Mouse (Mus musculus) embryonic facial prominence, embryonic 14.5 days (tissue): ENCODE measurements at regions not wholly inside any gene's neighbourhood (a gene's known extent, or its start where the extent isn't known, plus 50 kb on each side); places are given as distances from the start of the nearest gene placed in this dataset.

Experiments
- ATAC-seq: fragments of 200-750 bp; cut with Nextera tagmentation; 2 replicates; pipeline ENCODE4 v1.8.0; 2017; ENCODE audit warnings: low read depth, moderate number of reproducible peaks, moderate TSS enrichment
- DNase-seq: peaks from one replicate; pipeline ENCODE4 v3.0.0-alpha.2; 2015; ENCODE audit warnings: low spot score
- H3K27ac ChIP-seq: fragments of 300-500 bp; sonication (generic); replicated peaks from 2 replicates; pipeline ENCODE4 v1.5.1; 2014; ENCODE audit warnings: low read depth, mild to moderate bottlenecking, low read length, moderate library complexity
- H3K27me3 ChIP-seq: fragments of 300-500 bp; sonication (generic); replicated peaks from 2 replicates; pipeline ENCODE4 v1.6.1; 2014; ENCODE audit warnings: low read length; ENCODE audit not compliant: control insufficient read depth, insufficient read depth
- H3K36me3 ChIP-seq: fragments of 300-500 bp; sonication (generic); 2 replicates; pipeline ENCODE4 v1.6.1; 2014; ENCODE audit warnings: low read length, mixed read lengths; ENCODE audit not compliant: control insufficient read depth, insufficient read depth
- H3K4me1 ChIP-seq: fragments of 300-500 bp; sonication (generic); 2 replicates; pipeline ENCODE4 v1.6.1; 2014; ENCODE audit warnings: antibody characterized with exemption, low read length; ENCODE audit not compliant: control insufficient read depth, insufficient read depth
- H3K4me2 ChIP-seq: fragments of 300-500 bp; sonication (generic); 2 replicates; pipeline ENCODE4 v1.6.1; 2014; ENCODE audit warnings: low read depth, mild to moderate bottlenecking, low read length, moderate library complexity, mixed read lengths
- H3K4me3 ChIP-seq: fragments of 300-500 bp; sonication (generic); 2 replicates; pipeline ENCODE4 v1.5.1; 2014; ENCODE audit warnings: low read depth, mild to moderate bottlenecking, low read length
- H3K9ac ChIP-seq: fragments of 300-500 bp; sonication (generic); 2 replicates; pipeline ENCODE4 v1.6.1; 2014; ENCODE audit warnings: low read depth, mild to moderate bottlenecking, low read length, moderate library complexity, mixed read lengths
- H3K9me3 ChIP-seq: fragments of 300-500 bp; sonication (generic); 2 replicates; pipeline ENCODE4 v1.6.1; 2016; ENCODE audit warnings: low read length; ENCODE audit not compliant: control insufficient read depth
- WGBS: fragments of 180-500 bp; shearing (Covaris S2); extraction: QIAGEN DNeasy Blood & Tissue Kit; methylation state at CpG from one replicate; pipeline ENCODE4 v1.1.7; 2014; 5-methylcytosine and 5-hydroxymethylcytosine counted together

- DNase-seq (no peak), ATAC-seq (no peak)
- Histone ChIP-seq H3K36me3 (no peaks in the 10 kb centered on the region), H3K4me2 (no peak overlapping the region), H3K9ac (no peak overlapping the region), H3K4me3 (no peak overlapping the region), H3K4me1 (no peaks in the 10 kb centered on the region), H3K9me3 (no peaks in the 10 kb centered on the region), H3K27me3 (no peaks in the 10 kb centered on the region), H3K27ac (no peak overlapping the region)
- 83% methylated on average over 3 of the region's 3 CpGs for WGBS
Observed at GRCm38 (mm10) chr1:73177076-73177475, 161.4 kb upstream of the Tnp1 start.

- peaks cover 8% of the 10 kb centered on the region for H3K9me3 ChIP-seq
- no peak overlapping the region for H3K4me3 ChIP-seq
- H3K9ac ChIP-seq, result no peak overlapping the region
- 60% methylated on average over 3 of the region's 3 CpGs for WGBS
- H3K27ac ChIP-seq, result no peak overlapping the region
- peak; percentile 55 for DNase-seq
- peak; percentile 70 for ATAC-seq
- no peaks in the 10 kb centered on the region for H3K27me3 ChIP-seq
- no peaks in the 10 kb centered on the region for H3K36me3 ChIP-seq
- no peak overlapping the region for H3K4me2 ChIP-seq
- peaks cover 10% of the 10 kb centered on the region; the same call in 1 of the 2 replicates for H3K4me1 ChIP-seq
Observed at GRCm38 (mm10) chr1:73170668-73171008, 154.9 kb upstream of the Tnp1 start.

- Histone ChIP-seq H3K9me3 (peaks cover 8% of the 10 kb centered on the region), H3K4me3 (no peak overlapping the region), H3K4me2 (no peak overlapping the region), H3K27ac (no peak overlapping the region), H3K36me3 (no peaks in the 10 kb centered on the region), H3K4me1 (peaks cover 10% of the 10 kb centered on the region; the same call in 1 of the 2 replicates), H3K9ac (no peak overlapping the region), H3K27me3 (no peaks in the 10 kb centered on the region)
- no peak for ATAC-seq
- 41% methylated on average over 6 of the region's 6 CpGs for WGBS
- DNase-seq, result no peak
Observed at GRCm38 (mm10) chr1:73169929-73170667, 154.4 kb upstream of the Tnp1 start.

- peaks cover 8% of the 10 kb centered on the region for H3K9me3 ChIP-seq
- H3K9ac ChIP-seq, result no peak overlapping the region
- H3K27ac ChIP-seq, result 0 out of 2 replicates have a peak overlapping the region, but pooled peaks have one; percentile 6
- H3K4me3 ChIP-seq, result no peak overlapping the region
- WGBS, result 49% methylated on average over 10 of the region's 10 CpGs
- no peaks in the 10 kb centered on the region for H3K27me3 ChIP-seq
- no peaks in the 10 kb centered on the region for H3K36me3 ChIP-seq
- no peak overlapping the region for H3K4me2 ChIP-seq
- peak; percentile 68 for DNase-seq
- peak; percentile 63 for ATAC-seq
- peaks cover 10% of the 10 kb centered on the region; the same call in 1 of the 2 replicates for H3K4me1 ChIP-seq
Observed at GRCm38 (mm10) chr1:73169077-73169869, 153.6 kb upstream of the Tnp1 start.

GRCm38 (mm10) chr1:73160199-73160598 lies 144.5 kb upstream of the Tnp1 start:
- ATAC-seq, result no peak
- WGBS, result 89% methylated on average over 3 of the region's 3 CpGs

GRCm38 (mm10) chr1:73159405-73159976 lies 143.8 kb upstream of the Tnp1 start:
- peak; percentile 48 for DNase-seq
- no peaks in the 10 kb centered on the region for H3K4me1 ChIP-seq

More at GRCm38 (mm10) chr1:73160199-73160598, 144.5 kb upstream of the Tnp1 start:
- Histone ChIP-seq H3K4me3 (no peak overlapping the region), H3K4me2 (no peak overlapping the region), H3K27me3 (no peaks in the 10 kb centered on the region), H3K9ac (no peak overlapping the region), H3K9me3 (no peaks in the 10 kb centered on the region), H3K4me1 (no peaks in the 10 kb centered on the region), H3K27ac (no peak overlapping the region), H3K36me3 (no peaks in the 10 kb centered on the region)
- no peak for DNase-seq

GRCm38 (mm10) chr1:73153438-73154097 lies 137.9 kb upstream of the Tnp1 start:
- Histone ChIP-seq H3K27me3 (no peaks in the 10 kb centered on the region), H3K4me1 (no peaks in the 10 kb centered on the region), H3K4me3 (no peak overlapping the region), H3K4me2 (no peak overlapping the region), H3K36me3 (no peaks in the 10 kb centered on the region), H3K27ac (no peak overlapping the region), H3K9me3 (no peaks in the 10 kb centered on the region), H3K9ac (no peak overlapping the region)
- ATAC-seq (no peak), DNase-seq (peak; percentile 52)
- 57% methylated on average over 9 of the region's 9 CpGs for WGBS

More at GRCm38 (mm10) chr1:73159405-73159976, 143.8 kb upstream of the Tnp1 start:
- WGBS, result 48% methylated on average over 7 of the region's 7 CpGs
- ATAC-seq, result no peak
- Histone ChIP-seq H3K9ac (no peak overlapping the region), H3K36me3 (no peaks in the 10 kb centered on the region), H3K4me2 (no peak overlapping the region), H3K9me3 (no peaks in the 10 kb centered on the region), H3K27me3 (no peaks in the 10 kb centered on the region), H3K4me3 (no peak overlapping the region), H3K27ac (no peak overlapping the region)

- Histone ChIP-seq H3K4me1 (no peaks in the 10 kb centered on the region), H3K36me3 (no peaks in the 10 kb centered on the region), H3K27me3 (no peaks in the 10 kb centered on the region), H3K27ac (no peak overlapping the region), H3K4me3 (no peak overlapping the region), H3K9ac (no peak overlapping the region), H3K4me2 (no peak overlapping the region), H3K9me3 (0 out of 2 replicates have a peak, but pooled peaks cover 4% of the 10 kb centered on the region)
- ATAC-seq (no peak), DNase-seq (no peak)
- 91% methylated on average over 4 of the region's 4 CpGs for WGBS
Observed at GRCm38 (mm10) chr1:73149926-73150325, 134.2 kb upstream of the Tnp1 start.
